Mouse (Mus musculus) heart, embryonic 11.5 days (tissue): ENCODE measurements around the gene Dusp3. TPM values are rescaled to one million over a fixed set of nuclear protein-coding genes. Genes with fewer than 3 reads are reported as not detected.

ENCODE experiments used
- ATAC-seq: fragments of 200-750 bp; cut with Nextera tagmentation; replicated peaks from 2 replicates; pipeline ENCODE4 v1.8.0; 2017; ENCODE audit warnings: moderate library complexity; ENCODE audit not compliant: insufficient number of reproducible peaks, low FRiP score, low TSS enrichment
- H3K27ac ChIP-seq: fragments of 300-500 bp; sonication (generic); 2 replicates; pipeline ENCODE4 v1.5.1; 2014; ENCODE audit warnings: mild to moderate bottlenecking, low read depth, low read length
- H3K27me3 ChIP-seq: fragments of 300-500 bp; sonication (generic); 2 replicates; pipeline ENCODE4 v1.6.1; 2014; ENCODE audit warnings: mild to moderate bottlenecking, low read length, mixed read lengths; ENCODE audit not compliant: control insufficient read depth, insufficient read depth
- H3K36me3 ChIP-seq: fragments of 300-500 bp; sonication (generic); 2 replicates; pipeline ENCODE4 v1.6.1; 2014; ENCODE audit warnings: mild to moderate bottlenecking, low read length, moderate library complexity, mixed read lengths; ENCODE audit not compliant: control insufficient read depth, insufficient read depth
- H3K4me1 ChIP-seq: fragments of 300-500 bp; sonication (generic); 2 replicates; pipeline ENCODE4 v1.6.1; 2014; ENCODE audit warnings: low read length; ENCODE audit not compliant: control insufficient read depth, insufficient read depth
- H3K4me2 ChIP-seq: fragments of 300-500 bp; sonication (generic); 2 replicates; pipeline ENCODE4 v1.6.1; 2014; ENCODE audit warnings: mild to moderate bottlenecking, moderate library complexity
- H3K4me3 ChIP-seq: fragments of 300-500 bp; sonication (generic); 2 replicates; pipeline ENCODE4 v1.5.1; 2014; ENCODE audit warnings: low read depth, low read length
- H3K9ac ChIP-seq: fragments of 300-500 bp; sonication (generic); 2 replicates; pipeline ENCODE4 v1.6.1; 2014; ENCODE audit warnings: mild to moderate bottlenecking, low read depth, low read length, moderate library complexity
- H3K9me3 ChIP-seq: fragments of 300-500 bp; sonication (generic); replicated peaks from 2 replicates; pipeline ENCODE4 v1.6.1; 2016; ENCODE audit warnings: low read length; ENCODE audit not compliant: control insufficient read depth
- WGBS: fragments of 180-500 bp; shearing (Covaris S2); extraction: QIAGEN DNeasy Blood & Tissue Kit; methylation state at CpG from one replicate; pipeline ENCODE4 v1.1.7; 2014; ENCODE audit not compliant: insufficient replicate concordance; 5-methylcytosine and 5-hydroxymethylcytosine counted together
- polyA plus RNA-seq: library from polyadenylated mRNA; unstranded; fragments of >200 nt; fragmentation: Nextera tagmentation; extraction: Ambion mirVana; gene quantifications from 2 replicates; pipeline ENCODE4 v1.2.1, GENCODE M21; 2014

Gene Dusp3
- polyA plus RNA-seq, 1 experiment from 2014 or later, result 49.4 TPM

DNA sequence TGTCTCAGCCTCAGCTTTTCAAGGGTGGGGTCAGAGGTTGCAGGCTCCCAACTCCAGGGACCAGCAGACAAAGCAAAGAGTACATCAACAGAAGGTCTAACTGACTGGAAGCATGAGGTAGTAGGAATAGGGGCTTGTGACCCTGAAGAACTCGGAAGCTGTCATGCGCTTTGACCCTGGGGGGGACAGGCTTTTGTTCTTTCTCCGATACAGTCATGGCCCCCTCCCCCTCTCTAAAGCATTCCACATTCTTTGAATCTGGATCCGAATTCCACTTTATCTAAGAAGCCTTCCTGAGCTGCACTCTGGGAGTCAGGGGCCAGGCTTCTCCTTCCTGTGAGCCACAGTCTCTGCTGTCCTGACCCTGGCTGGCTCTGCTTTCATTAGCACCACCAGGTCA, 54.8 kb downstream of the Dusp3 start:
- ATAC-seq, result peak; percentile 31; the same call in 1 of the 2 replicates
- Histone ChIP-seq H3K36me3 (no peaks in the 10 kb centered on the region), H3K4me3 (no peak overlapping the region), H3K27me3 (no peaks in the 10 kb centered on the region), H3K4me2 (no peak overlapping the region), H3K9ac (no peak overlapping the region), H3K27ac (no peak overlapping the region), H3K9me3 (no peaks in the 10 kb centered on the region), H3K4me1 (peaks cover 14% of the 10 kb centered on the region)
- WGBS, result 21% methylated on average over 4 of the region's 4 CpGs

GRCm38 (mm10) chr11:101928030-101928762, 58.6 kb downstream of the Dusp3 start:
- H3K27me3 ChIP-seq, result no peaks in the 10 kb centered on the region
- no peak overlapping the region for H3K9ac ChIP-seq
- H3K36me3 ChIP-seq, result no peaks in the 10 kb centered on the region
- H3K4me1 ChIP-seq, result peaks cover 10% of the 10 kb centered on the region
- H3K9me3 ChIP-seq, result no peaks in the 10 kb centered on the region
- no peak overlapping the region for H3K27ac ChIP-seq
- peak overlapping the region; percentile 7 for H3K4me2 ChIP-seq
- H3K4me3 ChIP-seq, result no peak overlapping the region
- 27% methylated on average over 25 of the region's 25 CpGs for WGBS
- no peak for ATAC-seq

- no peaks in the 10 kb centered on the region for H3K27me3 ChIP-seq
- H3K27ac ChIP-seq, result no peak overlapping the region
- peaks cover 2% of the 10 kb centered on the region for H3K4me1 ChIP-seq
- no peak for ATAC-seq
- H3K4me3 ChIP-seq, result no peak overlapping the region
- 79% methylated on average over 10 of the region's 10 CpGs for WGBS
- no peak overlapping the region for H3K9ac ChIP-seq
- H3K4me2 ChIP-seq, result no peak overlapping the region
- H3K9me3 ChIP-seq, result no peaks in the 10 kb centered on the region
- no peaks in the 10 kb centered on the region for H3K36me3 ChIP-seq
These were observed 59.7 kb downstream of the Dusp3 start for GRCm38 (mm10) chr11:101926951-101927589.

DNA sequence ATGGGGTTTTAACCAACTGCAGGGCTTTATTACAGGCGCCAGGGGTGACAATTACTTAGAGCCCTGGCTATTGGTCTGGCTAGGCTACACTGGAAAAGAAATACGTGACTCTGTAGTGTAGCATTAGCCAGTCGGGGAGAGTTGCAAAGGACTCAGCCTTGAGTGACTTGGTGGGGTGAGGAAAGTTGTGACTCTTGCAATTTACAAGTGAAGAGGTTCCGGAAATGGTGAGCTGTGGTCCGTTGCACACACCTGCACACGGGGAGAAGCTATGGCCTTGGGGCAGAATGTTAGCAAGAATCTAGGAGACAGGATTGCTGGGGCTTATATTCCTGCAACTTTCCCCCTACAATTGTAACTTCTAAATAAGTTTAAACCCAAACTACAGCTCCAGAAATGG, 61.2 kb downstream of the Dusp3 start:
- Histone ChIP-seq H3K27ac (no peak overlapping the region), H3K4me1 (no peaks in the 10 kb centered on the region), H3K9me3 (no peaks in the 10 kb centered on the region), H3K4me3 (no peak overlapping the region), H3K27me3 (no peaks in the 10 kb centered on the region), H3K4me2 (no peak overlapping the region), H3K36me3 (no peaks in the 10 kb centered on the region), H3K9ac (no peak overlapping the region)
- no peak for ATAC-seq
- 76% methylated on average over 6 of the region's 6 CpGs for WGBS

GRCm38 (mm10) chr11:101924441-101924976, 62.3 kb downstream of the Dusp3 start:
- 69% methylated on average over 17 of the region's 19 CpGs for WGBS
- Histone ChIP-seq H3K4me3 (no peak overlapping the region), H3K4me2 (no peak overlapping the region), H3K27ac (no peak overlapping the region), H3K9ac (no peak overlapping the region), H3K36me3 (no peaks in the 10 kb centered on the region), H3K4me1 (no peaks in the 10 kb centered on the region), H3K27me3 (no peaks in the 10 kb centered on the region), H3K9me3 (no peaks in the 10 kb centered on the region)
- ATAC-seq, result no peak

DNA sequence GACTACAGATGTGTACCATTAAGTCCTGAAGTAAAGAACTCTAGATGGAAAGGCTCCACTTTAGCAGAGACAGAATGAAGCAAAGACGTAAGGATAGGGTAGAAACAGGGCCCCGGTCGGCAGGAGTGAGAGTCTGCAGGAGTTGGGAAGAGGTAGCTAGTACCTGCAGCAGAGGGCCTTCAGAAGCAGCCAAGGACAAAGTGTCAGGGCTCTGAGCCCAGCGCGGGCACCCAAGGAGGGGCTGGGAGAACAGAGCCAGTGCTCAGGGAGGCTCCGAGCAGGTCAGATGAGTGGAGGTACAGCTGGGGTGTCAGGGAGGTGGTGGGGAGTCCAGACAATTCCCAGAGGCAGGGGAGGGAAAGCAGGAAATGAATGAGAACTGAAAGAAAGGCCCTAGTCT, 62.8 kb downstream of the Dusp3 start:
- 75% methylated on average over 6 of the region's 6 CpGs for WGBS
- H3K36me3 ChIP-seq, result no peaks in the 10 kb centered on the region
- H3K9me3 ChIP-seq, result no peaks in the 10 kb centered on the region
- H3K4me1 ChIP-seq, result no peaks in the 10 kb centered on the region
- no peak overlapping the region for H3K9ac ChIP-seq
- no peak for ATAC-seq
- H3K4me3 ChIP-seq, result no peak overlapping the region
- no peak overlapping the region for H3K4me2 ChIP-seq
- no peak overlapping the region for H3K27ac ChIP-seq
- no peaks in the 10 kb centered on the region for H3K27me3 ChIP-seq

- no peak for ATAC-seq
- no peak overlapping the region for H3K27ac ChIP-seq
These were observed 65.4 kb downstream of the Dusp3 start for GRCm38 (mm10) chr11:101921361-101921952.

More at GRCm38 (mm10) chr11:101921361-101921952, 65.4 kb downstream of the Dusp3 start:
- H3K4me1 ChIP-seq, result no peaks in the 10 kb centered on the region
- 0 out of 2 replicates have a peak, but pooled peaks cover 4% of the 10 kb centered on the region for H3K27me3 ChIP-seq
- H3K4me3 ChIP-seq, result no peak overlapping the region
- H3K9me3 ChIP-seq, result no peaks in the 10 kb centered on the region
- no peaks in the 10 kb centered on the region for H3K36me3 ChIP-seq
- no peak overlapping the region for H3K4me2 ChIP-seq
- no peak overlapping the region for H3K9ac ChIP-seq
- WGBS, result 73% methylated on average over 12 of the region's 12 CpGs
